Mouse (Mus musculus) myocyte (in vitro differentiated cells): ENCODE data around the gene Epx.

Experiments used
- CEBPB ChIP-seq: IDR thresholded peaks from 2 replicates; pipeline ENCODE4 v1.6.1; 2011; ENCODE audit warnings: mild to moderate bottlenecking, moderate library complexity; ENCODE audit not compliant: poor library complexity, insufficient read depth, severe bottlenecking
- POLR2AphosphoS2 ChIP-seq: IDR thresholded peaks from one replicate; pipeline ENCODE4 v1.6.1; 2011; ENCODE audit warnings: low read depth, control low read depth; ENCODE audit not compliant: insufficient read length

DNA sequence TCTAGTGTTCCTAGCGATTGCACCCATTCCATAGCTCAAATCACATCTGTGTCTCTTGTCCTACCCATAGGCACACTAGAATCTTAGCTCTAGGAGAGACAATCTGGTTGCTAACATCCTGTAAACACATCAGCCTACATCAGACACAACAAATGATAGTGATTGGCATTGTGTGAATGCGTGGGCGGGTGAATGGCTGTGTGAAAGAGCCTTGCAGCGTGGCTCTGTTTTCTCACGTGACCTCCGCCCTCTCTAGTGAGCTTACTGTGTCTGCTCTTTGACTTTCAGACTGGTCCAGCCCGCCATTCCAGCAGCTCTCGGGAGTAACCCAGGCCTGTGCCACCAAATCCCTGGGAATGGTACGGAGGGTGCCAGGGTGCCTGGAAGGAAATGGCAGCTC, 14.9 kb downstream of the Epx start:
- TF ChIP-seq POLR2AphosphoS2 (no peak), CEBPB (no peak)
